Mouse (Mus musculus) regulatory T cell (primary cell): Measurements from ENCODE around the gene Zfp865.

ENCODE experiments used
- in situ Hi-C: fragments of 300-600 bp; cut with MboI, MseI; formaldehyde crosslinking; loops from one replicate; pipeline ENCODE4 v1.15.1; 2025; ENCODE audit warnings: high pct_unique_total_duplicates

The Zfp865 gene

GRCm38 (mm10) chr7:5051193-5052192, 31.3 kb downstream of the Zfp865 start, which contains the start of gene Zfp580:
TSS of gene Zfp580 (plus strand) at chr7:5051538.
- in situ Hi-C loops = loop anchor here (5.0 to 25.0 kb wide), 2 partner anchors 109 to 914 kb away; partner anchors contain the start of gene Leng8

- in situ Hi-C loops = loop anchor here (5.0 to 25.0 kb wide), 2 partner anchors 110 to 915 kb away; partner anchors contain the start of gene Leng8
Observed at GRCm38 (mm10) chr7:5052438-5052837, 32.3 kb downstream of the Zfp865 start.

GRCm38 (mm10) chr7:5052931-5053343, 32.8 kb downstream of the Zfp865 start:
- in situ Hi-C loops = loop anchor here (5.0 to 25.0 kb wide), 2 partner anchors 111 to 916 kb away; partner anchors contain the start of gene Leng8

GRCm38 (mm10) chr7:5053456-5054179, 33.4 kb downstream of the Zfp865 start:
- in situ Hi-C loops = loop anchor here (5.0 to 25.0 kb wide), 2 partner anchors 111 to 916 kb away; partner anchors contain the start of gene Leng8

GRCm38 (mm10) chr7:5056651-5057263, 36.6 kb downstream of the Zfp865 start:
- in situ Hi-C loops = loop anchor here (5.0 to 25.0 kb wide), 2 partner anchors 34 to 919 kb away; partner anchors contain the start of genes Ccdc106, Leng8 and Zfp865

- in situ Hi-C loops = loop anchor here (5.0 to 25.0 kb wide), 2 partner anchors 35 to 920 kb away; partner anchors contain the start of genes Ccdc106, Leng8 and Zfp865
Observed at GRCm38 (mm10) chr7:5057381-5057780, 37.2 kb downstream of the Zfp865 start.

- in situ Hi-C loops = loop anchor here (5.0 to 25.0 kb wide), 2 partner anchors 36 to 921 kb away; partner anchors contain the start of genes Ccdc106, Leng8 and Zfp865
Observed at GRCm38 (mm10) chr7:5057804-5058203, 37.6 kb downstream of the Zfp865 start.

- in situ Hi-C loops = loop anchor here (5.0 to 25.0 kb wide), 2 partner anchors 36 to 921 kb away; partner anchors contain the start of genes Ccdc106, Leng8 and Zfp865
Observed at GRCm38 (mm10) chr7:5058631-5059030, 38.5 kb downstream of the Zfp865 start.

- in situ Hi-C loops = loop anchor here (5.0 to 25.0 kb wide), 2 partner anchors 37 to 922 kb away; partner anchors contain the start of genes Ccdc106, Leng8 and Zfp865
Observed at GRCm38 (mm10) chr7:5059421-5059820, 39.2 kb downstream of the Zfp865 start.

GRCm38 (mm10) chr7:5060239-5060731, 40.1 kb downstream of the Zfp865 start:
- in situ Hi-C loops = loop anchor here (25.0 kb wide), 1 partner anchor 923 kb away; the partner anchor contains the start of gene Leng8

GRCm38 (mm10) chr7:5060944-5061773, 41.0 kb downstream of the Zfp865 start:
- in situ Hi-C loops = loop anchor here (25.0 kb wide), 1 partner anchor 924 kb away; the partner anchor contains the start of gene Leng8

- in situ Hi-C loops = loop anchor here (25.0 kb wide), 1 partner anchor 925 kb away; the partner anchor contains the start of gene Leng8
Observed at GRCm38 (mm10) chr7:5061774-5062359, 41.7 kb downstream of the Zfp865 start, which contains the start of gene U2af2. TSS of gene U2af2 (plus strand) at chr7:5062143.

- in situ Hi-C loops = loop anchor here (25.0 kb wide), 1 partner anchor 925 kb away; the partner anchor contains the start of gene Leng8
Observed at GRCm38 (mm10) chr7:5062360-5063001, 42.3 kb downstream of the Zfp865 start.

- in situ Hi-C loops = loop anchor here (25.0 kb wide), 1 partner anchor 928 kb away; the partner anchor contains the start of gene Leng8
Observed at GRCm38 (mm10) chr7:5064886-5065285, 44.7 kb downstream of the Zfp865 start.

GRCm38 (mm10) chr7:5073586-5073985, 53.4 kb downstream of the Zfp865 start:
- in situ Hi-C loops = loop anchor here (25.0 kb wide), 1 partner anchor 936 kb away; the partner anchor contains the start of gene Leng8

- in situ Hi-C loops = loop anchor here (25.0 kb wide), 1 partner anchor 938 kb away; the partner anchor contains the start of gene Leng8
Observed at GRCm38 (mm10) chr7:5074984-5075383, 54.8 kb downstream of the Zfp865 start.

GRCm38 (mm10) chr7:5076931-5077330, 56.8 kb downstream of the Zfp865 start:
- in situ Hi-C loops = no loop called here
